Mouse (Mus musculus): ENCODE data around the gene Fkbp2. TPM values are rescaled to one million over a fixed set of nuclear protein-coding genes. Genes with fewer than 3 reads are reported as not detected.

Gene Fkbp2
- total RNA-seq, 2 experiments from 2014 or later: 93.3 to 103 TPM

- no peak for DNase-seq
Measured at GRCm38 (mm10) chr19:6972247-6972917, 7.9 kb downstream of the Fkbp2 start.

- DNase-seq: no peak
Measured at GRCm38 (mm10) chr19:6971644-6972043, 8.7 kb downstream of the Fkbp2 start.

DNA sequence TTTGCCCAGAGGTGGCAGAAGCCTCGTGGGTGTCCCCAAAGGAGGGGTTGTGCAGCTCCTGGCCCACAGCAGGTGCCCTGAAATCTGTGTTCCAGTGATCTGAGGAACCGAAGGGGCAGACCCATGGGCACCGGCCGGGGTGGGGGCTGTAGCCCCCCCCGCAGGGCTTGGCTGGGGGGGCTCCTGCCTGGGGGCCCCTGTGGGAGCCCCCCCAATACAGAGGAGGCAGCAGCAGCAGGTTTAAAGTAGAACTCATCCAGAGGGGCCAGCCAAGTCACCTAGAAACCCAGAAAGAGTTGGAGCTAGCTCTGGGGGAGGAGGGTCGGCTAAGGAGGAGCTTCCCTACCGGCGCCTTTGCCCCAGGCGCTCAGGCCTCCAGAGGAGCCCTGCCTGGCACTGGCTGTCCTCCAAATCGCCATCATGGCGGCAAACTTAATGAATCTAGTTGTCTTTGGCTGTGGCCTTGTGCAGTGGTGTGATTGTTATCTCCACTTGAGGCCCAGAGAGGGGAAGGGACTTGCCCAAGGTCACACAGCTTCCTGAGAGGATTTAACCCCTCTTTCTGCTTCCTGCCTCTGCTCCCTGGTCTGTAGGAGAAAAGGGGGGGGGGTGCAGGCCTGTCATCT, 9.7 kb downstream of the Fkbp2 start:
- DNase-seq: peak in 1 of 2 experiments; percentile 71

DNA sequence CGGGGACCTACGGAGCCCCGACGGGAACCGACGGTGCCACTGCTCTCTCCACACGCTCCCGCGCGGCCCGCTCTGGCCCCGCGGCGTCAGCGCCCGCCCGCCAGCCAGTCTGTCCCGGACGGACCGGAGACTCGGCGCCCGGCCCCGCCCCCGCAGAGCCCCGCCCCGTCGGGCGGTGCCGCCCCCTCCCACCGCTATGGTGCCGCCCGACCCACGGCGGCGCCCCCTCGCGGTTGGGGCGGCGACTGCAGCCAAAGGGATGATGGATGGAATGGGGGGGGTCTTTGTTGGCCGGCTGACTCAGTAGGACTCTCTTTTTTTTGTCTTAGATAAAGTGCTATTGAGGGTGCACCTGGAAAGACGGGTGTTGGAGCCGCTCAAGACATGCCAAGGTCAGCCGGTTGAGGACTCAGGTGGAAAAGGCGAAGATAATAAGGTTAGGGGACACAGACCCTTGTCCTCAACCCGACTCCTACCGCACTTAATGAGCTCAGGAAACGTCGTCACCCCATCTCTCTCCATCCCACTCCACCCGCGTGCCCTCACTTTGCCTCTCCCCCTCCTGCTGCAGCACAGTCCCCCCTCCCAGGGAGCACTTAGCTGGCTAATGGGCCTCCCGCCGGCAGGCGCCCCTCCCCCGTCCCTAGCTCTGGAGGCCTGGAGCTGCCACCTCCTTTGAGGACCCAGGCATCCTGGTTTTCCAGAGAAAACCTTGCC, 10.5 kb downstream of the Fkbp2 start:
- DNase-seq: peak; percentile 88 to 94

DNA sequence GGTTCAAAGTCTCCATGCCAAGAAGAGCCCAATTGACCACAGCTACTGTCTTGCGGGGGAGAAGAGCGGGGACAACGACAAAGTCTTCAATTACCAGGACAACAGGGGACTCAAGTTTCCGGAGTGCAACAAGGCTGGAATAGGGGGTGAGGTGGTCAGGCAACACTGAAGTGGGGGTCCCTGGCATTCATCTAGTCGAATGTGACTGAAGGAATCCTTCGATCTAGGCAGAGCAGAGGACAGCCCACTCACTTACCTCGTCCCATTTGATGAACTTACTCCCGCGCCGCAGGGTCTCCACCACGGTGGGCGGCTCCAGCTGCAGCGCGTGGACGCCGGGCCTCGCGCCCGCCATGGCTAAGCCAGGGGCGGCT, 11.0 kb downstream of the Fkbp2 start:
- no peak for DNase-seq

GRCm38 (mm10) chr19:6968491-6969271, 11.6 kb downstream of the Fkbp2 start:
- peak in 1 of 2 experiments; percentile 64 for DNase-seq

DNA sequence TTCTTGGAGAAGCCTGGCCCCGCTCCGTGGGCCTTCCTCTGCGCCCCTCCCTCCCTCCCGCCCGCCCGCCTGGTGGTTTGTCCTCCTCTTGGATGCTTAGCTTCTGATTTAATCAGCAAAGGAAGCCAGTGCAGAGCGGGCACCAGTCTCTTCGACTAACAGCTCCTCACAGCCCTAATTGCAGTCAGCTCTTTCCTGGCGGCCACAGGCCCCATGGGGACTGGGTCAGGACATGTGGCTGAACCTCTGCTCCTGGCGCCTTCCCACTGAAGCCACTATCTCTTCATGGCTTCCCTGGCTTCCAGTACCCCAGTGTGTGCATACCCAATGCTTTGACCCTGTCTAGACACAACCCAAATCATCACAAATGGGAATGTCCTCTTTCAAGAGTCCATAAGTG, 23.8 kb downstream of the Fkbp2 start:
- peak in 1 of 2 experiments; percentile 55 for DNase-seq

- no peak for DNase-seq
Measured at GRCm38 (mm10) chr19:6955424-6955823, 24.9 kb downstream of the Fkbp2 start.

- peak; percentile 55 to 77 for DNase-seq
Measured at GRCm38 (mm10) chr19:6954046-6954445, 26.3 kb downstream of the Fkbp2 start.

DNA sequence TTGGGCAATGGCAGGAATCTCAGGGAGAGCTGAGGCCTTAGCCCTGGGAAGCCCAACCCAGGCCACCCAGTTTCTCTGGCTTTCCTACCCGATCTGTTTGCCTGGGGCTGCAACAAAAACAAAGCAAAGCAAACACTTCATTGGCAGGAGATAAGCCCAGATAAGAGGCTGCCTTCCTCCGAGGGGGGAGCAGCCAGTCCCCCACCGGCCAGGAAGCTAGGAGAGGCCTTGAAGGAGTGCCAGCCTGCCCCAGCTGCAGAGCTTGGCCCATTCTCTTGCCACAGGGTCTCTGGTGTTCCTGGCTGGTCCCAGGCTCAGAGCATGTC, 27.6 kb downstream of the Fkbp2 start:
- peak; percentile 83 to 90 for DNase-seq

DNA sequence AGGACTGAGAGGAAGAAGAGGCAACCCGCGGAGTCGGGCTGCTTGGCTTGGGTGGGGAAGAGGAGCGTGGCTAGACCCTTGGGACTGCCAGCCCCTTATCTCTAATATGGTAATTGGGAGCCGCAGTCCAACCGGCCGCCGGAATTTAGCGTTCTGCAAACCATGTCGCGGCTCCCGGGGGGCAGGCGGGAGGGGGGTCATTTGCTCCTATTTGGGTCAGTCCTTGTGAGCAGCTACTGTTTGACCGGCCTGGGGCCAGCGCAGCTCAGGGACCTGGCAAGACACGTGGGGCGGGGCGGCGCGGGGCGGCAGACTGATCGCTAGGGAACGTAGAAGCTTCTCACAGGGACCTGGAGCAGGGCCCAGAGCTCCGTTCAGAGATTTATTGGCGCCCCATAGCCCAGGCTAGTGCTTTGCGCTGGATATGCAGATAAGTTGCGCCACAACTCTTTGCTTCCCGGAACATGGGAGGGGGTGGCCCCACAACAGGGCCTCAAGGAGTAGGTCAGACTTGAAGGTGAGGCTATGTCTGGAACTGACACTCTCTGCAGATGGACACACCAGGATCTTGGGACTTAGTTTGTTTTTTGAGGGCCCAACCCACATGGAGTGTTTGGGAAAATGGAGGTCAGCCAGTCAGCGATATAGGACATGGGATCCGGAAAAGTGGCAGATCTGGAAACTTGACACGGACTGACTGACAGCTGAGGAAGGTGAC, 28.1 kb downstream of the Fkbp2 start:
- DNase-seq: peak; percentile 91 to 94

DNA sequence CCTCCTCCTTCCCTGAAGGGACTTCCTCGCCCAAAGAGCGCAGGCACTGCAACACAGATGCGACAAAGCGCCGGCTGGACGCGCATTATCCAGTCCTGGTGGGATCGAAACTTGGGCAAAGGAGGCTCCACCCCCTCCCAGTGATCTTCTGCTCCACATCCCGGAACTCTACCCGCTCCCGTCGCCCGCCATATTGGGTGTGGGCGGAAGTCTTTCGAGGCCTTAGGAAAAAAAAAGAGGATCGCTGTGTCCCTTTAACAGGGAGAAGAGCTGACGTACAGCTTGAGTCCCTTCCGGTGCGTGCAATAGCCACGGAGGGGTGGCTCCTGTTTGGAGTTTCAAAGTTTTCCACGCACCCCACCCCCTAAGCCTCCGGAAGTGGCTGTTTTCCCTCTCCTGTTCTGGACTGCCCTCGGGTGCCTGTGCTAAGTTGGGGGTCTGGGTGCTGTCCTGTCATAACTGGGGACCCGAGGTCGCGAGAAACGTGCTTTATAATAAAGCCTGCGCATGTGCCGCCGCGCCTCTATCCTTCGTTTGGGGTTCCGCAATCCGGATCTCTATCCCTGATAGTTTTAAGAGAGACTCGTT, 28.8 kb downstream of the Fkbp2 start:
- peak; percentile 97 for DNase-seq

- peak; percentile 63 to 74 for DNase-seq
Measured at GRCm38 (mm10) chr19:6950613-6951153, 29.6 kb downstream of the Fkbp2 start.

- DNase-seq: no peak
Measured at GRCm38 (mm10) chr19:6949951-6950350, 30.4 kb downstream of the Fkbp2 start.

DNA sequence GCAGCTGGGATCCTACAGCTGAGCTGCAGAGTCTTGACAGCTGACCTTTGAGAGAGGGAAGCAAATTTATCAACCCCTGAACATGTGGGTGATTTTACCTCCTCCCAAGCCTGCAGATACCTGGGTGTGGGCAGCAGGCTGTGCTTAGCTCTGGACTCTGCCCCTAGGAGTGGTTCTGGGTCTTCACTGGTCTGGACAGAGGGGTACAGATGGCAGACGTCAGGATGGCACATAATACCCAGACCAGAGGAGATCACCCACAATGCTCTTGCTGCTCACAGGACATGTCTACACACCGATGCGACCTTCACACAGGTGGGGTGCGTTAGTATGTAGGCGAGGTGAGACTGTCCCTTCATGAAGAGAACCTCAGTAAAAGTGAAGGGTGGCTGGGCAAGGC, 30.8 kb downstream of the Fkbp2 start:
- DNase-seq: no peak

GRCm38 (mm10) chr19:6948186-6948585, 32.1 kb downstream of the Fkbp2 start:
- no peak for DNase-seq

DNA sequence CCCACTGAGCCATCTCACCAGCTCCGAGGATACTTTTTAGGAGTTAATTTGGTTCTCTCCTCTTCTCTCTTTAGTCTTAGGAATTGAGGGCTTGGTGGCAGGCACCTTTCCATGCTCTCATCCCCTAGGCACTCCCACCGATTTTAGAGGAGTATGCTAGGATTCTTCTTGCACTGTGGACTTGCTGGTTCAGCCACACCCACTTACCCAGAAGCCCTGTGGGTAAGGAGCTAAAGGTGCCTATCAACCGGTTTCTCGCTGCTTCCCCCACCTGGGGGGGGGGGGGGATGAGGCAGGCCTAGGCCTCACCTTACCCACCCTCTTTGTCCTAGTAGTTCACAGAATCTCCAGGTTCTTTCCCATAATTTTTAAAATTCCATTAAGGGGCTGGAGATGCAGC, 32.6 kb downstream of the Fkbp2 start:
- no peak for DNase-seq

DNA sequence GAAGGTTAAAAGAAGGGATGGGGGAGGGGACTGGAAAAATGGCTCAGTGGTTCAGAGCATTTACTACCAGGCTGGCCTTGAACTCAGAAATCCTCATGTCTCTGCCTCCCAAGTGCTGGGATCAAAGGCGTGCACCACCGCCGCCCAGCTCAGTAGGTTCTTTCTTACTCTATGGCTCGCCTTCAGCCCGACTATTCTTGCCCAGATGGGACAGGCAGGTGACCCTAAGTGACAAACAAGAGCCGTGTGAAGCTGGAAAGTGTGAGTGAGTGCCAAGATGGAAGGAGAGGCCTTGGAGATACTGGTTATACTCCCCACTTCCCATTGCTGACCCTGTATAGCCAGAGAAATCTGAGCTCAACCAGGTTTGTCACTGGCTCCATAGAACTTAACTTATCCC, 36.6 kb downstream of the Fkbp2 start:
- DNase-seq: no peak

DNA sequence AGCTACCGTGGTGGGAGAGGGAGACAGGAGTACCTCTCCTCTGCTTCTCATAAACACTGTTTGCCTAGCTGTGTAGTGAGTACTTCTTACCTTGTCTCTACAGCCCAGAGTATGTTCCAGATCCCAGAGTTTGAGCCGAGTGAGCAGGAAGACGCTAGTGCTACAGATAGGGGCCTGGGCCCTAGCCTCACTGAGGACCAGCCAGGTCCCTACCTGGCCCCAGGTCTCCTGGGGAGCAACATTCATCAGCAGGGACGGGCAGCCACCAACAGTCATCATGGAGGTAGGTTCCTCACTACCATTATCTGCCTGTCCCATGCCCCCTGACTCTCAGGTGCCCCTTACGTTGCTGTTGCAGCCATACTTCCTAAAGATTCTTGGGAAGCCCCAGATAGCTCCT, 37.5 kb downstream of the Fkbp2 start:
- no peak for DNase-seq

GRCm38 (mm10) chr19:6942249-6942691, 38.0 kb downstream of the Fkbp2 start, which contains the start of gene Gpr137:
Gpr137 (minus strand) TSS chr19:6942480.
- DNase-seq: peak; percentile 98

Data from adrenal gland, postnatal 36 days (tissue).